Mouse (Mus musculus) hematopoietic stem cell, adult 5-6 weeks (primary cell): ENCODE data around the gene Ndufaf4. TPM values are rescaled to one million over a fixed set of nuclear protein-coding genes. Genes with fewer than 3 reads are reported as not detected.
"Not testable (repeated sequence)": the region's sequence is repeated elsewhere in the genome, so short reads cannot be mapped to it uniquely, and the experiment has no call there.

Source experiments
- ATAC-seq, 2 experiments: fragments of 125-278 bp in 1 of 2; replicated peaks in 1 of 2; 2 replicates each; pipeline ENCODE4 v1.8.0; 2016 to 2017; ENCODE audit warnings: inconsistent platforms in 2 of 2, mild to moderate bottlenecking in 2 of 2, moderate number of reproducible peaks in 2 of 2, low read depth in 1 of 2, moderate TSS enrichment in 1 of 2; ENCODE audit not compliant: low FRiP score in 2 of 2, poor library complexity in 2 of 2, severe bottlenecking in 2 of 2, insufficient read depth in 1 of 2, low TSS enrichment in 1 of 2
- total RNA-seq: library from RNA; stranded (forward); fragments of 172-1452, 232-1000 nt; gene quantifications from 2 replicates; pipeline ENCODE4 v1.2.3, GENCODE M21; 2017

Gene Ndufaf4
- 17.9 and 25.3 TPM in 2 replicates for total RNA-seq

DNA sequence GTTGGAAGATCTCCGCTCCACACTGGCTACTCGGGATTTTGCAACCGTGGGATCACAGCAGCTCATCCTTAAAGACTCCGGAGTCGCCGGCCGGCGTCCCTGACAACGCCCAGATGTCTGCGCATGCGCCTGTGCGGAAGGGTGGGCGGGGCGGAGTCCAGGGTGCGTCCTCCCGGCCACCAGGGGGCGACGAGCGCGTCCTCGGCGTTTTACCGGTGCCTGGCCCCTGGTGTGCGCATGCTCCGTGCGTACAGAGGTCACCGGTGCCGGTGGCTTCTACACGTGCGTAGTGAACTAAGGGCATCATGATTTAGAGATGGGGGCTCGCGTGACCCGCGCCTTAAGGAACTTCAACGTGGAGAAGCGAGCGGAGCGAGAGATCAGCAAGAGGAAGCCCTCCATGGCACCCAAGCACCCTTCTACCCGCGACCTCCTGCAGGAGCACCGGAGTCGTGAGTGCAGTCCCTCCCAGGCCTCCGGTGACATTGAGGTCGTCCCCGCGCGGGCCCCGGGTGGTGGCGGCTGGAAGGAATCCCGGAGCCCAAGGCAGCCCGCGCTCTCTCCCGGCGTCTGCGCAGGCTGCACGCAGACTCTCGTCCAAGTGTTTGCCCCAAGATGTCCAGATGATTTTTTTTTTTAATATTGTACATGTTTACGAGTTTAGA, at the start of gene Ndufaf4:
Gene Ndufaf4, plus strand, starts transcription at position 233 of the 665 bp plus-strand sequence.
- peak; percentile 93 to 98 for ATAC-seq

DNA sequence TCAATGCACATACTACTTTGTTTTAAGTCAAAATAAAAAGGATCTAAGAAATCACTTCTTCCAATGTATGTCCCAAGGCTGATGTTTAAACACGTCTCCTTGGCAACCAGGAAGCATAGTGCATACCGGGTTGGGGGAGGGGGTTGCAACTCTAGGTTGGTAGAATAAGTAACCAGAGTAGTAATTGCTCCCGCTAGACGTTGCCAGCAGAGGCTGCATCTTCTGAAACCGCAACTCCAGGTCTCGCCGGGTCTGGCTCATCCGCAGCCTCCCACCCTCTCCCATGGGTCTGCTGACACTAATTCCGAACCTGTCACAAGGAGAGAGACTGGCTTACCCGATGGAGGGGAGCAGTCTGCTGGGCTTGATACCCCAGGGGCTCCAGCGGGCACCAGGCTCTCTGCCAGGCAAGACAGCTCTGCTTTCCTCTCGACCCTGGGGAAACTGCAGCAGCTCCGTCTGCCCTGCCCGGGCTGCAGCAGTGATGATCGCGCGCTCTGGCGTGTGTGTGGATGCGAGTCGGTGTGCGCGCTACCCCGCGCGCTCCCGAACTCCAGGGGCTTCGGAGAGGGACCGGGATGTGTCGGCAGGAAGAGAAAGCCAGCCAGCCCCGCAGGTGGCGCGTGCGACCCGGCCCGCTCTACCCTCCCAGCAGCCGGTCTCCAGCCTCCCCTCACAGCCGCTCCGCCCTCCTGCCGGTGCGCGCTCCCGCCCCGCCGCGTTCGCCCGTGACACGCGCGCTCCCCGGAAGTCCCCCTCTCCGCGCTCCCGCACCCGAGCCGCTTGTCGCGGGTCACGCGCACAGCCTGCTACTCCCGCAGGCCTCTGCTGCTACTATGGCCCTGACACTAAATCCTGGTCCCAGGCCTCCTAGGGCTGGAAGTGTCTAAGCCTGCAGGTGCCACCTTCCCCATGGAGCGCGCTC, 47.2 kb upstream of the Ndufaf4 start, which contains the start of gene Klhl32:
Gene Klhl32, minus strand, starts transcription at position 724 of the 925 bp plus-strand sequence.
- ATAC-seq = peak; percentile 53 to 58

DNA sequence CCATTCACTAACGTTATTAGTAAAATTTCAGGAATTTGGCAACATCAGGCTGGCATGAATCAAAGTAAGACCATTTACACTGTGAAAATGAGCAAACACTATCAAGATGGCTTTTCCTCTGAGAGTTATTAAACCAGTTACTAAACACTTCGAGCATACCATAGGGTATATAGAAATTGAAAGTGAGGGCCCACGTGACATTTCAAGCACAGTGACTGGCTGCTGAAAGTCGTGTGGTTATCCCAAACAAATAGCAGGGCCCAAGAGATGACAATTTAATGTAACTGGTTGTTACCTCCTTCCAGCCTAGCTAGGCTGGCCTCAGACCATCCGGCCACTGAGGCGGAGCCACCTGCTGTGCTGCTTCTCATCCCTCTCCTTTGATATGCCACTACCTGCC, 32.2 kb upstream of the Ndufaf4 start:
- ATAC-seq = no peak

DNA sequence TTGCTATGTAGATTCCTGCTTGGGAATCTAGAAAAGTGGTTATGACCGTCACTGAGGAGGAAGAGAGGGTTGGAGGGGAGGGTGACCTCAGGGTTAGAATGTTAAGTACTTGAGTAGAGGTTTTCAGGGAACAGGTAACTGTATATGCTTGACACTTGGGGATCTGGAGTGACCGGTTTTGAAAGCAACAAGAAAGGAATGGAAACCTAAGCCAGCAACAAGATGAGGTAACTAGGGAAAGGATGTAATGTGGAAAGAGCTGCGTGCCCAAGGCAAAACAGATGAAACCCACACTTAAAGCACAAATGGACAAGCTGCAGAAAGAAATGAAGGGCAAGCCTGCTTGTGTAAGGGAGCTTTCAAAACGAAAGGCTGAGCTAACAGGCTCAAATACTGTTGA, 28.7 kb upstream of the Ndufaf4 start:
- ATAC-seq = no peak

DNA sequence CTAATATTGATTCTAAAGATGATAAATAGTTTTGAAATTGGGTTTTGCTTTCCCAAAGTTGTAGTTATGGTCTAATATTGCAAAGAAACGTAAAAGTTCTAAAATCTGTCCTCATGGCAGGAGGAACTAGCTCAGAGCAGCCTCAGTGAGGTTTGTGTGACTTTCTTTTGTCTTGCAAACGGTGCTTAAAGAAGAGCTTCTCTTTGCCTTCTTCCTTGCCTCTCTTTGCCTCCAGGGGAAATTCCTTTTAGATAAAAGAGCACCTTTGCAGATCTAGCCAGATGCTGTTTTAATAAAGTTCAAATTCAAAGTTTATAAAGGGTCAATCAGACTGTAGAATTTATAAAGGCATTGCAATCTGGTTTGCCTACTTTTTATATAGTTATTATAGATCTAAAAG, 8.5 kb upstream of the Ndufaf4 start:
- ATAC-seq = not testable (repeated sequence)

DNA sequence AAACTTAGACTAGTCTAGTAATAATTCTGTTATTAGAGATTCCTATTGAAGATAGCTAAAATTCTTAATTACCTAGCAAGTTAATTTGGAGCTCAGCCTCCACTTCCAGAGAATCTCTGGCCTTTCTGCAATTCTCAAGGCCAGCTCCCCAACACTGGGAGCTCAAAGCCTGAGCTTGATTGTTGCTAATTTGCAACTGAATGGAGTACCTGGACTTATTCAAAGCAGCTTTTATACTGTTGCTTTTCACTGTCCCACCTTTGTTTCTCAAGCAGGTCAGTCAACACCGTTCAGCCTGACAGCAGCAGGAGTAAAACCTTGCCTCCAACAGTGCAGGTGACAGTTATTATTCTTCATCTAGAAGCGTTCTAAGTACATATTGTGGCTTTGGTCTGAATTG, 5.6 kb upstream of the Ndufaf4 start:
- not testable (repeated sequence) for ATAC-seq

DNA sequence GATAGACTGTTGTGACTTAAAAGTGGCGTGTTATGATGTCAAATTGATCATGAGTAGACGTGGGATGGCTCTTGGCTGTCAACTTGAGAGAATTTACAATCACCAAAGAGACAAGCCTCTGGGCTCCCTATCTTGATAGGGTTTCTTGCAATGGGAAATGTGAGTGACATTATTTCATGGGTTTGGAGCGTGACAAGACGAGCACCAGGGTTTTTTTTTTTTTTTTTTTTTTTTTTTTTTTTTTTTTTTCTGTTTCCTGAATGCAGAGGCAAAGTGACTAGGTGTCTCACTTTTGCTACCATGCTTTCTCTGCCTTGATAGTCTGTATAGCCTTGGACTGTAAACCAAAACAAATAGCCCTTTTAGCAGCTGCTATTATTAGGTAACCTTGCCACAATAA, 3.3 kb upstream of the Ndufaf4 start:
- ATAC-seq = no peak

DNA sequence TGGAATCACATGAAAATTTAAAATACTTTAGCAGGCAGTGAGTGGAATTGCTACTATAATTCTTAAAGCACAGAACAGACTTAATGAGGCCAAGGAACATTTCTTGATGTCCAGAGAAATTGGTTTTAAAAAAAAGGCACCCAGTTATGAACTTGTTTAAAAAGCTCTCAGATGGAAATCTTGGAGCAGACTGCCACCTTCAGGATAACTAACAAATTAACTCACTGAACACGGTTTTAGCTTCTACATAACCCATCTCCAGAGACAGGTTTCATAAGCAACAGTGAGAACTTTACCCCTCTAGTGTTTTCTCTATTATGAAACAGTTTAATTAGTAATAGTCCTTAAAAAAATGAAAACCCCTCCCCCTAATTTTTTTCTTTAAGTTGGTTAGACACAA, 1.1 kb upstream of the Ndufaf4 start:
- peak; percentile 47 to 51; a peak in 2 of 4 replicates for ATAC-seq

DNA sequence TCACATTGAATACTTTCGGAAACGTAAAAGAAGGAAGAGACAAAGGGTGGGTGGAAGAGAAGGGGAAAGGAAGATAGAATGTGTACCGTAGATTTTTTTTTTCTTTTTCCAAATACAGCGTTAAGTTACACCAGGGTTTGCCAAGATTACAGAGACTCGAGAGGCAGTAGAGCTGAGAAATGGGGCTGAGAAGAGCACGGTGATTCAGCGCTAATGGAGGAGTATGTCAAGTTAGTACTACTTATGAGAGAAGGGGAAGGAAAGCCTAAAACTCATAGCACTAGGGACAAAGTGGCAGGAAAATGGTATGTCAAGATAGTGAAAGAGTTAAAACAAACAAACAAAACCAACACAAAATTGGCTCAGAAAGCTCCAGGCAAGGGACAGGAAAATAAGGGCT, 532 bp upstream of the Ndufaf4 start:
- no peak for ATAC-seq

DNA sequence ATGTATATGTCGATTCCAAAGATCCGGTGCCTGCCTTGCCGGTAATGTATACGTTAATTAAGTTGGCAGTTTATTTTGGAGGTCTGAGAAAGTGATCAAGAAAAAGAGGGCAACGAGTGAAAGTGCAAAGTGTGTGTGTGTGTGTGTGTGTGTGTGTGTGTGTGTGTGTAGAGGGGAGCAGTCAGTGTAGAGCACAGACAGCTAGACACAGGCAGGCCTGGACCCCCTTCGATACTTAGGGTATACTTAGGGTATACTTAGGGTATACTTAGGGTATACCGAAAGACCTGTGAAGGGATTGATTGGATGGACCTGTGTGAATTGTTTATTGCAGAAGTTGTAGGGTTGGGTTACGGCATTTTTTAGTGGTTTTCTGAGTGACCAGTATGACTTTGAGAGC, 753 bp downstream of the Ndufaf4 start:
- no peak for ATAC-seq

DNA sequence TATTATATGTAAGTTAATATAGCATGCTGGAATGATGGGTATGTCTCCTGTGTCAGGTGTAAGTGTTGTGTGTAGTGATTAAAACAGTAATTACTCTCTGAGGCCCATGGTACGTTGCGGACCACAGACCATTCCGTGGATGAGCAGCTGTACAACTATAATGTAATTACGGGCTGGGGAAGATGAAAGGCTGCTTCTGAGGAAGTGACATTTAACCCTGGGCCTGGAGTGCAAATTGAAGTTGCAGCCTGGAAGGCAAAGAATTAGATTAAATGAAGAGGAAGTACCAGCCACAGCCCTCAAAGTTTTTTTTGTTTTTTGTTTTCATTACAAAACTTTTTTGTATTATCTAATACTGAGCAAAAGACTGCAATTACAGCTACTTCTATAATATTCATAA, 1.3 kb downstream of the Ndufaf4 start:
- ATAC-seq = no peak

DNA sequence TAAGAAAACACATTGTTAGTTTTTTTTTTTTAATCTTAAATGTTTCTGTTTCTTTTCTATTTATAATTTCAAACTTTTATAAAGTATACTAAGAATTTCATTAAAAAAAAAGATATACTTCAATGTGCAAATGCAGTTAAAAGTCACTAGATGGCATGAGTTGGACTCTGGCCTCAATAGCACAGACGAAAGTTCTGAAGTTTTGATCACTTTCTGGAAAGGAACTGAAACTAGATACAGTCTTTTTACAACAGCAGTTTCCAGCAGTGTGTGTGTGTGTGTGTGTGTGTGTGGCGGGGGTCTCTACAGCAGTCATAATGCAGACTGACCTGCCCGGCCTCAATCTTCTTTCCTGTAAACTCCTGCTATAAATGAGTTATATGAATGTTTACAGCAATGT, 9.9 kb downstream of the Ndufaf4 start:
- ATAC-seq = peak in 1 of 2 experiments; percentile 59; a peak in 3 of 4 replicates

DNA sequence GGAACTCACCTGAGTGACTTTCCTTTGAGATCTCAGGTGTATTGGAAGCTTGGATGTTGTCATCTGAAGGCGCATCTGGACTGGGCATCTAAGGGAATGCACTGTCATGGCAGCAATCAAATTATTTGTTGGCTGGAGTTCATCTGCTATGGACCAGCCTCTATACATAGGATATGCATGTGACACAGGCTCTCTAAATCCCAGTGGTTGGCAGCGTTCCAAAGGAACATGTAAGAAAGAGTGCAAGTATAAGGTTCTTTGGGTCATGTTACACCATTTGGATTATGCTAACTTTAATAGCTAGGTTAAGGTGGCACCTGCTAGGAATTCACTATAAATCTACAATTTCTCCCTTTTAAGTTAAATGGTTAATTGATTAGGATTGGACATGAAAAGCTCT, 17.7 kb downstream of the Ndufaf4 start:
- no peak for ATAC-seq

DNA sequence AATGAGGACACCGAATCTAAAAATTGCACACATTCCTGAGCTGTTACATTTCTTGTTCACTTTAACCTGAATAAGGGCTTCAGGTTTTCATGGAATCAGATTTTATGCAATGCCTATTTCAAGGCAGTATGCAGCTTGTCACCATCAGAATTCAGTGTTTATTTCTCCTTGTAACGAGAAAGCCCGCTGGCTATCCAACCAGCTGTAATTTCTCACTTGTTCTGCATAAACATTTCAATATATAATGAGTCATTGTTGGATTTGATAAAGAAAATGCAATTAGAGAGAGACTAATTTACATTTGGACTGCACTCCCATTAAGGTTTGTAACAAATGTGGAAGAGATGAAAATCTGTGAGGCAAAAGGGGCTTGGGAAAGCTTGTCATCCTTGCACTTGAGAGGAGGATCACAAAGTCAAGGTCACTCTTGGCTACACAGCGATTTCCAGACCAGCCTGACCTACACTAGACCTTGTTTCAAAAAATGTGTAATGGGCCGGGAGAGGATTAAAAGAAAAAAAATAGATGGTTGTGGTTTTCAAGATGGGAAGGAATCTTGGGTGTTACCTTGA, 22.2 kb downstream of the Ndufaf4 start:
- no peak for ATAC-seq

DNA sequence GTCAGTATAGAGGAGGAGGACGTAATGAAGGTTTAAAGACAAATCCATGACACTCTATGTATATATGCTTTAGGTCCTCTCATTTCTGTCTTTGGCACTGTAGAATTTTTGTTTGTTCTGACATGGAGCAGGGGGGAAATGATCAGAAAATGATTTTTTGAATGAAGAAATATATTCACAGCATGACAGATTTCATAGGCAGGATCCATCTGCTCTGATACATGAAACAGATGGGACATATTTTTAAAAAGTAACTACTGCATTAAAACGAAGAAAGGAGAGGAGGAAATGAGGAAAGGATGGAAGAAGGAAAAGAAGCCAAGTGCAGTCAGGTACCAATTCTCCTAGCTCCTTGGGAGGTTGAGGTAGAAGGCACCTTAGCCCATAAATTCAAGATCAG, 26.8 kb downstream of the Ndufaf4 start:
- no peak for ATAC-seq

DNA sequence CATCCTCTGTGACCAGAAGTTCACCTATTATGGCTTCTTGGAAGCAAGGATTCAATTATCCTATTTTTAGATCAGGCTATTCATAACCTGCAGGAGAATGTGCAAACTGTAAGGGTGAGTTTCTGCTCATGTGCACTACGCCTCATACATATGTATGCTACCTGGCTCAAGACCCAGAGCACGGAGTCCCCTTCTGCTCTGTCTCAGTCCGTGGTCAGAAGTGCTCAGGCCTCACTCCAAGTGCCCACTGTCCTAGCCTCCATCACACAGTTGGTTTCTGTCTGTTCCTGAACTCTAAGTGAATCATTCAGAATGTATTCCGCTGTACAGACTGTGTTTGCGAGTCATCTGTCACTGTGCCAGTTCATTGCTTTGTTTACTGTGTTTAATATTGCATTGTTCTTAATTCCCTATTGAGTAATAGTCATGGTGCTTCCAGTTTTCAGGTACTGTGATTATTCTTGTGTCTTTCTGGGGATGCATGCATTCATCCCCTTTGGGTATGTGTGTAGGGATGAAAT, 30.4 kb downstream of the Ndufaf4 start:
- no peak for ATAC-seq

DNA sequence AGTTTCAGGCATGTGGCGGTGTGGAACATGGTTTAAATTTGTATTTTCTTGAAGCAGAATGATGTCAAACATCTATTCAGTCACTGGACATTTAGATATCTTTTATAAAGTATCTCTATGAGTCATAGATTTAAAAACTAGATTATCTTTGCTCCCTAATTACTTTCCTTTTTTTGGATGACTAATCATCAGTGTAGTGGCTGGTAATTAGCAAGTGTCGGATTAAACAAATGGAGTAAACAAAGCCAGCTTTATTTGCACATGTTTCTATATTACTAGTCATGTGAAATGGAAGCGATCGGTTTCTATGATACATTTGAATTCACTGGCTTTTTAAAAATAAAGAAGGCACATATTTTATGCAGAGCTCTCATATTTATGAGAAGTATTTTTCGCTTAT, 31.0 kb downstream of the Ndufaf4 start:
- ATAC-seq = no peak
